Mouse (Mus musculus): ENCODE measurements around the gene Drd3.

GRCm38 (mm10) chr16:43732900-43733299 is 20.9 kb upstream of the Drd3 start:
- no peak for TF ChIP-seq CTCF (conservative IDR thresholded peaks at IDR 0.05 in 1 of 2, IDR thresholded peaks at IDR 0.05 in 1 of 2; ENCODE audit: low read depth in 2 of 2, low read length in 2 of 2)
- TF ChIP-seq ETS1 (conservative IDR thresholded peaks at IDR 0.05; ENCODE audit: low read depth, low read length) = no peak
- no peak for TF ChIP-seq ZC3H11A (IDR thresholded peaks at IDR 0.05; ENCODE audit: low read depth, low read length)
- no peak for TF ChIP-seq MAZ (IDR thresholded peaks at IDR 0.05; ENCODE audit: low read depth, low read length)
- no peak for TF ChIP-seq POLR2A (IDR thresholded peaks at IDR 0.05; ENCODE audit: low read depth, low read length)
- no peak for TF ChIP-seq MAX (IDR thresholded peaks at IDR 0.05; ENCODE audit: low read length)
- TF ChIP-seq EP300 (IDR thresholded peaks at IDR 0.05; ENCODE audit: low read length) = no peak
- no peak for TF ChIP-seq JUND (conservative IDR thresholded peaks at IDR 0.05; ENCODE audit: low read depth, low read length)
- TF ChIP-seq RAD21 (IDR thresholded peaks at IDR 0.05; ENCODE audit: low read depth, low read length) = no peak
- TF ChIP-seq MXI1 (IDR thresholded peaks at IDR 0.05; ENCODE audit: low read depth, low read length) = no peak
- no peak for TF ChIP-seq HCFC1 (IDR thresholded peaks at IDR 0.05; ENCODE audit: low read depth, low read length)
- no peak for TF ChIP-seq CHD2 (IDR thresholded peaks at IDR 0.05; ENCODE audit: low read length)

All from CH12.LX (cell line).